Mouse (Mus musculus) Patski (cell line): Measurements from ENCODE around the gene Fam169b. TPM values are rescaled to one million over a fixed set of nuclear protein-coding genes. Genes with fewer than 3 reads are reported as not detected.

Experiments used
- ATAC-seq: fragments of 100-300 bp; one replicate; pipeline ENCODE4 v1.8.0; 2021
- CTCF ChIA-PET: fragments of 350-600 bp; sonication (Branson Sonifier 250); formaldehyde crosslinking; loops from one replicate; lab custom pipeline; 2022; ENCODE audit warnings: inconsistent platforms; lab: Charles Lee
- POLR2A ChIA-PET: fragments of 350-600 bp; sonication (Branson Sonifier 250); formaldehyde crosslinking; loops from one replicate; lab custom pipeline; 2022; ENCODE audit warnings: antibody characterized with exemption, inconsistent platforms; lab: Charles Lee
- DNase-seq: peaks from one replicate; pipeline ENCODE4 v3.0.0-alpha.2; 2011; ENCODE audit warnings: low read depth, low spot score
- H3K27me3 ChIP-seq: fragments of 371-371 bp; one replicate; pipeline ENCODE4 v1.5.1; 2021
- CTCF ChIP-seq: fragments of 100-300 bp; IDR thresholded peaks from one replicate; pipeline ENCODE4 v1.5.1; 2021
- in situ Hi-C: fragments of 300-500 bp; cut with MboI; formaldehyde crosslinking; loops from 3 replicates; pipeline ENCODE4 v1.11.1; 2018; ENCODE audit warnings: low pct_unique_long_range_greater_than_20kb, mixed read lengths
- polyA plus RNA-seq: library from polyadenylated mRNA; unstranded; gene quantifications from one replicate; pipeline ENCODE4 v1.2.3, GENCODE M21; 2021

Gene Fam169b
- polyA plus RNA-seq, 1 experiment from 2014 or later: 0.40 TPM

- DNase-seq (no peak), ATAC-seq (no peak)
- TF ChIP-seq CTCF: no peak
- POLR2A ChIA-PET: interaction anchor here (0.7 kb wide), 1 partner anchor 9 kb away, joined by 4 read pairs; no protein-coding TSS in a partner anchor
- in situ Hi-C loops: no loop called here
- CTCF ChIA-PET: no interaction called here
- H3K27me3 ChIP-seq: no peaks in the 10 kb centered on the region
Observed at GRCm38 (mm10) chr7:68239220-68239827, 34.3 kb upstream of the Fam169b start.

GRCm38 (mm10) chr7:68241205-68241604, 32.4 kb upstream of the Fam169b start:
- in situ Hi-C loops: no loop called here
- POLR2A ChIA-PET: no interaction called here
- no peaks in the 10 kb centered on the region for H3K27me3 ChIP-seq
- no peak for TF ChIP-seq CTCF
- DNase-seq (no peak), ATAC-seq (no peak)
- CTCF ChIA-PET: no interaction called here

DNA sequence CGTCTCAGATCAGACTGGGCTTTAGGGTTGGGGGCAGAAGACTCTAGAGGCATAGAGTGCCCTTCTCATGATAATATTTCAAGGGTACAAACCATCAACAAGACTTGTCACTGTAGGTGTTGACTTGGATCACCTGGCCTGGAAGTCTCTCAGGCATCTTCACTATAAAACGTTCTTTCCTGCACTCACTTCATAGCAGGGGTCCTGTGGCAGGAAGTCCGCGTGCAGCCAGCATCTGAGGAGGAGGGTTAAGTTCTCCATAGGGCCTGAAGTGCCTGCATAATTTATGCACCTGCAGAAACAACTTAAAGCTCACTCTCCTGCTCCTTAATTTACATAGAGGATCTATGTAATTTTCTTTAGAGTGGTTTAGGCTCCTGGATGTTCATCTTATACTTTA, 28.0 kb upstream of the Fam169b start:
- in situ Hi-C loops: no loop called here
- POLR2A ChIA-PET: no interaction called here
- DNase-seq: no peak
- H3K27me3 ChIP-seq: no peaks in the 10 kb centered on the region
- TF ChIP-seq CTCF: no peak
- CTCF ChIA-PET: no interaction called here
- no peak for ATAC-seq

- in situ Hi-C loops: no loop called here
- CTCF ChIA-PET: no interaction called here
- DNase-seq (no peak), ATAC-seq (no peak)
- H3K27me3 ChIP-seq: no peaks in the 10 kb centered on the region
- TF ChIP-seq CTCF: no peak
- POLR2A ChIA-PET: no interaction called here
Observed at GRCm38 (mm10) chr7:68246249-68246648, 27.4 kb upstream of the Fam169b start.

GRCm38 (mm10) chr7:68250411-68250810, 23.2 kb upstream of the Fam169b start:
- no peaks in the 10 kb centered on the region for H3K27me3 ChIP-seq
- no peak for DNase-seq
- in situ Hi-C loops: no loop called here
- ATAC-seq: no peak
- ChIA-PET CTCF (no interaction called here), POLR2A (interaction anchor here (0.6 to 1.3 kb wide), 2 partner anchors 25 to 633 kb away, joined by 3 to 4 read pairs; no protein-coding TSS in a partner anchor)
- no peak for TF ChIP-seq CTCF

GRCm38 (mm10) chr7:68250902-68251301, 22.7 kb upstream of the Fam169b start:
- ATAC-seq (no peak), DNase-seq (no peak)
- no peak for TF ChIP-seq CTCF
- POLR2A ChIA-PET: interaction anchor here (0.6 kb wide), 1 partner anchor 634 kb away, joined by 4 read pairs; no protein-coding TSS in a partner anchor
- in situ Hi-C loops: no loop called here
- CTCF ChIA-PET: no interaction called here
- H3K27me3 ChIP-seq: no peaks in the 10 kb centered on the region

DNA sequence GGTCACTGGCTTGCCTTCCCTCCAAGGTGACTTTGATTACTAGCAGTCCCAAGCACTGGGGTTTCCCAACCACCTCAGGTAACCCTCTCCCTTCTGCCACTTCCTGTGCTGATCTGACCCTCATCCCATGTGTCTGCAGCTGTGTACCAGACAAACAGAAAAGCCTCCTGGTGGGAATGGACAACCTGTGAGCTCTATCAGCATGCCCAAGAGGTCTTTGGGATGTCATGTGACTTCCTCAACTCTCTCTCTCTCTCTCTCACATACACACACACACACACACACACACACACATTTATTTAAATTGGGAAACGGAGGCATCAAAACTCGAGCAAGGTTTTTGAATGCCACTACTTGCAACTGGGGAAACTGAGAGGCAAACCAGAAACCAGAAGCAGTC, 15.9 kb upstream of the Fam169b start:
- CTCF ChIA-PET: no interaction called here
- no peak for ATAC-seq
- in situ Hi-C loops: no loop called here

DNA sequence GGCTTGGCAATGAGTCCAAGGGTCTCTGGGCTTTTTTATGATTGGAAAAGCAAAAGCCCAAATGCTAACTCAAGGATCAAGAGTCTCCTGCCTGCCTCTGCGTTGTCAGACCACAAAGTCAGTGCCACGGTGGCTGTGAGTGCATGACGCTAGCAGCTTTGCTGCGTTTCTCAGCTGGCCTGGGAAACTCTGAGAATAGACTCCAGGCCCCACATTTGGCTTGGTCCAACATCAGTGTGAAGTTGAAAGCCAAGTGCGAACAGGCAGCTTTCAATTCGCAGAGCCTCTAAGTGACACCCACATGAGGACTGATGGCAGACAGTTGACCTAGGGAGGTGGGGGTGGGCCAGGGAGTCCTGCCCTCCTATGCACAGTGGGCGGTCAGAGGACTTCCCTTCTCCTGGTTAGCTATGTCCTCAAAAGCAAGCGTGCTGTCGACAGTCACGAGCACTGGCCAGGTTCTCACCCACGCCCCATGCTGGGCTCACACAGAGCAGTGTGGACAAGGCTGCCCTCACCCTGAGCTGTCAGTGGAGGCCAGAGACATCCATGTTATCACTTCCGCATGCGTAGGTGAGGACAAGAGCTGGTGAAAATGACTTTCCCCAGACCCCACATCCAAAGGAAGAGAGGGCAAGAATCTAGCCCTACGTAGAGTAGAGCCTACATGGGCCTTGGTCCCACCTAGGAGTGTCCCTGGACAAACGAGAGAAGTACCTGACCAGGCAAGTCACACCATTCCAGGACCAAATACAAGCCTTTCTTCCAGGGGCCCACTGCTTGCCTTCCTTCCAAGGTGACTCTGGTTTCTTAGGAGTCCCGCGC, 15.1 kb upstream of the Fam169b start:
- no peaks in the 10 kb centered on the region for H3K27me3 ChIP-seq
- CTCF ChIA-PET: no interaction called here
- POLR2A ChIA-PET: no interaction called here
- no peak for TF ChIP-seq CTCF
- ATAC-seq (no peak), DNase-seq (no peak)
- in situ Hi-C loops: no loop called here

More for the DNA sequence above, 15.9 kb upstream of the Fam169b start:
- TF ChIP-seq CTCF: no peak
- no peaks in the 10 kb centered on the region for H3K27me3 ChIP-seq
- DNase-seq: no peak
- POLR2A ChIA-PET: no interaction called here

DNA sequence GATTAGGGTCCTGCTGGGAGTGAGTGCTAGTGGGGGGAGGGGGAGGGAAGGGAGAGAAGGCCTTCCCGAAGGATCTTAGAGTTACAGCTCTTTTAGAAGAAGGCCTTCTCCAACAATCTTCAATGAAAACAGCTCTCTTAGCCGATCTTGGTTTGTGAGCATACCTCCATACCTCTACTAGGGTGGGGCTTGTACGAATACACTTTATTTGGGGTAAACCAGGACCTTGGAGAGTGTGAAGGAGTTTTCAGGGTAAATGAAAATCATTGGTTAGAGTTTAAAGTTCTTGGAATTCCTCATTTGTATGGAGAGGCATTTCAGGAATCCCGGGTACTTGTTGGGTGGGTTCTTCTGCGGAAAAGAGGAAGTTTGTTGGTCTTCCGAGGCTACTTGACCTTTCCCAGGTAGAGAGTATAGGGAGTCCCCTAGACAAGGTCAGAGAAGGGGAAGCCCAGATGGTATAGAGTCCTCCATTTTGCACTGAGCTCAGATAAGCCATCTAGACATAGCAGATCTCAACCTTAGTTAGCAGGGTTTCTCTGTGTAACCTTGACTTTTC, 14.0 kb upstream of the Fam169b start:
- no peaks in the 10 kb centered on the region for H3K27me3 ChIP-seq
- in situ Hi-C loops: no loop called here
- CTCF ChIA-PET: no interaction called here
- POLR2A ChIA-PET: no interaction called here
- TF ChIP-seq CTCF: no peak
- ATAC-seq (no peak), DNase-seq (no peak)

- no peaks in the 10 kb centered on the region for H3K27me3 ChIP-seq
- in situ Hi-C loops: no loop called here
- ChIA-PET CTCF (no interaction called here), POLR2A (no interaction called here)
- no peak for ATAC-seq
- no peak for DNase-seq
- no peak for TF ChIP-seq CTCF
Observed at GRCm38 (mm10) chr7:68262612-68263200, 10.9 kb upstream of the Fam169b start.
